Mouse (Mus musculus) right cerebral cortex, postnatal 14 days (tissue): ENCODE measurements around the gene Abca9.

Experiments used
- DNase-seq: peaks from one replicate; pipeline ENCODE4 v3.0.0; 2022

Gene Abca9

GRCm38 (mm10) chr11:110060127-110060526, 107.9 kb downstream of the Abca9 start:
- DNase-seq: no peak

GRCm38 (mm10) chr11:110053681-110054080, 114.3 kb downstream of the Abca9 start:
- no peak for DNase-seq
